Mouse (Mus musculus): Measurements from ENCODE around the gene Ly6g6e. TPM values are rescaled to one million over a fixed set of nuclear protein-coding genes. Genes with fewer than 3 reads are reported as not detected.

Gene Ly6g6e
- polyA plus RNA-seq, 1 experiment from 2014 or later: 33.0 TPM

DNA sequence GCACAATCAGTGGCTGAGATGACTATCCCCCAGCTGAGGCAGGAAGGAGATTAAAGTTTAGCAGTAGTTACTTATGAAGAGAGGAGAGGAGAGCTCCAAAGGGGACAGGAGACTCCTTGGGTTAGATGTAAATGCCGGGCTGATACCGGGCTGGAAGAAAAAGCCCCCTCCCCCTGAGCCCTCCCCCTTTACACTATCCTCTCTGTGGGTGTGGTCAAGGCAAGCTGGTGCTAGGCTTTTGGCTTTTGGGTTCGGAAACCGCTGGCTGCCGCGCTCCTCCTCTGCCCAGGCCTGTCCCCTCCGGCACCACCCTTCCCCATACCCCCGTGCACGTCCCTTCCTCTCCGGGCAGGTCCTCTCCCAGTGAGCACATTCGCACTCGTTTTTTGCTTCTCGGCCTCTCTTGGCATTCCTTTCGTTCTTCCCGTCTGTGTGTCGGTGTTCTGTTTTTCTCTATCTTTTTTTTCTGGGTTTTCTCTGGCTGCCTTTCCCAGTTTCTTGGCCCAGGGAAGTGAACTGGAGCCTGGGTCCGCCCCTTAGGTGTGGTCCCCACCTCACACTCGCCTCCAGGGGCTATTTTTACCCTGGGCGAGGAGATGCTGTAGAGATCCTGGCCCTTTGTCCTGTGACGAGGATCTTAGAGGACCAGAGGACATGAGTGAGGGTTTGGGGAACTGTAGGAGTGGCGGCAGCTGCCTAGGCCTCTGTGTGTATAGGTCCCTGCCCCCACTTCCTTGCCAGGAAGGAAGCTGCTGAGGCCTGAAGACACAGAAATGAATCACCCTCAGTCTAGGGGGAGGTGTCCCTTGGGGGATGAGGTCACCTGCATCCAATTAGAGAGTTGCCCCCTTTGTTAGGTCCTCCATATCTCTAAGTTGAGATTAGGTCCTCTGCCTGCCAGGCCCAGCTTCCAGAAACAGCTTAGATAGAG lies 25.3 kb upstream of the Ly6g6e start:
- no peaks in the 10 kb centered on the region for H3K27me3 ChIP-seq
- 1% methylated on average over 21 of the region's 21 CpGs for WGBS
- H3K9me3 ChIP-seq (replicated peaks): no peaks in the 10 kb centered on the region
- peak overlapping the region; percentile 54 for H3K9ac ChIP-seq
- peak overlapping the region; percentile 87 for H3K4me2 ChIP-seq (replicated peaks)
- peak overlapping the region; percentile 62 for H3K4me3 ChIP-seq (replicated peaks)
- peaks cover 47% of the 10 kb centered on the region for H3K4me1 ChIP-seq
- H3K27ac ChIP-seq (replicated peaks): peak overlapping the region; percentile 95
- peaks cover 38% of the 10 kb centered on the region for H3K36me3 ChIP-seq
- peak; percentile 56 for ATAC-seq (ENCODE audit: insufficient number of reproducible peaks, low FRiP score, low TSS enrichment, low read depth)

DNA sequence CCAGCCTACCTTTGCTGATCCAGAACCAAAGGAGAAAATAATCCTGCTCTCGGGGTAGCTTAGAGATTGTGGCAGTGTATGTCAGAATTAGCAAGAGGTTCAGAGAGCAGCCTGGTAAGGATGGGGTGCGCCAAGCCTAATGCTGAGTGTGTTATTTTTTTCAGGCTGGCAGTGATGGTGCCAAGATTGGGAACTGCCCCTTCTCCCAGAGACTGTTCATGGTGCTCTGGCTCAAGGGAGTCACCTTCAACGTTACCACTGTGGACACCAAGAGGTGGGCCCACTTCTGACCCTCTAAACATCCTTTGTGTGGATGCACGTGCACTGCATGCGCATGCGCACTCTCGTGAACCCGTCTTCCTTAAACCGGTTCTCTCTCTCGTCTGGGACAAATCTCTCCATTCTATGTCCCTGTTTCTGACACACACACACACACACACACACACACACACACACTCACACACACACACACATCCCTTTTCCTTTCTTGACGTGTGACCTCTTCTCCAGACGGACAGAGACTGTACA lies 24.4 kb upstream of the Ly6g6e start:
- WGBS: 71% methylated on average over 12 of the region's 12 CpGs

GRCm38 (mm10) chr17:35055691-35056495 lies 20.8 kb upstream of the Ly6g6e start:
- ATAC-seq (ENCODE audit: insufficient number of reproducible peaks, low FRiP score, low TSS enrichment, low read depth): no peak
- no peaks in the 10 kb centered on the region for H3K27me3 ChIP-seq
- H3K9ac ChIP-seq: no peak overlapping the region
- peaks cover 52% of the 10 kb centered on the region for H3K36me3 ChIP-seq
- peaks cover 38% of the 10 kb centered on the region for H3K4me1 ChIP-seq
- H3K9me3 ChIP-seq (replicated peaks): no peaks in the 10 kb centered on the region
- no peak overlapping the region for H3K4me3 ChIP-seq (replicated peaks)
- 89% methylated on average over 7 of the region's 7 CpGs for WGBS
- H3K4me2 ChIP-seq (replicated peaks): no peak overlapping the region
- H3K27ac ChIP-seq (replicated peaks): no peak overlapping the region

More for the DNA sequence above, 24.4 kb upstream of the Ly6g6e start:
- H3K27me3 ChIP-seq: no peaks in the 10 kb centered on the region
- peak overlapping the region; percentile 54; the same call in 1 of the 2 replicates for H3K9ac ChIP-seq
- peak overlapping the region; percentile 95 for H3K27ac ChIP-seq (replicated peaks)
- H3K4me3 ChIP-seq (replicated peaks): peak overlapping the region; percentile 62
- H3K4me2 ChIP-seq (replicated peaks): peak overlapping the region; percentile 87
- H3K9me3 ChIP-seq (replicated peaks): no peaks in the 10 kb centered on the region
- ATAC-seq (ENCODE audit: insufficient number of reproducible peaks, low FRiP score, low TSS enrichment, low read depth): no peak
- peaks cover 41% of the 10 kb centered on the region for H3K36me3 ChIP-seq
- peaks cover 41% of the 10 kb centered on the region for H3K4me1 ChIP-seq

DNA sequence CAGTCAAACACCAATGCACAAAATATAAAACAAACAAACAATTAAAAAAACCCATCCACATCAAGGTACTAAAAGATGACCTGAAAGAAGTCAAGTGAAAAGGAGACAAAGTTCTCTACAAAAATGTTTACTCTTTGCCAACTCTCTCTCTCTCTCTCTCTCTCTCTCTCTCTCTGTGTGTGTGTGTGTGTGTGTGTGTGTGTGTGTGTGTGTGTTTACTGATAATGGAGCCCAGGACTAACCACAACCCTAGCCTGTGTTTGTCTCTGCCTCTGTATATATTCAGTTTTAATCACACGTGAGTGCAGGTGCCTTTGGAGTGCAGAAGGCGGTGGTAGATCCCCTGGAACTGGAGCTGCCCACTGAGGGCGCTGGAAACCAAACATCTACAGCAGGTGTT lies 19.6 kb upstream of the Ly6g6e start:
- 75% methylated on average over 3 of the region's 3 CpGs for WGBS
- no peak for ATAC-seq (ENCODE audit: insufficient number of reproducible peaks, low FRiP score, low TSS enrichment, low read depth)
- Histone ChIP-seq H3K4me3 (replicated peaks) (no peak overlapping the region), H3K4me2 (replicated peaks) (no peak overlapping the region), H3K4me1 (peaks cover 40% of the 10 kb centered on the region), H3K27ac (replicated peaks) (no peak overlapping the region), H3K36me3 (peaks cover 63% of the 10 kb centered on the region), H3K9me3 (replicated peaks) (no peaks in the 10 kb centered on the region), H3K27me3 (no peaks in the 10 kb centered on the region), H3K9ac (no peak overlapping the region)

DNA sequence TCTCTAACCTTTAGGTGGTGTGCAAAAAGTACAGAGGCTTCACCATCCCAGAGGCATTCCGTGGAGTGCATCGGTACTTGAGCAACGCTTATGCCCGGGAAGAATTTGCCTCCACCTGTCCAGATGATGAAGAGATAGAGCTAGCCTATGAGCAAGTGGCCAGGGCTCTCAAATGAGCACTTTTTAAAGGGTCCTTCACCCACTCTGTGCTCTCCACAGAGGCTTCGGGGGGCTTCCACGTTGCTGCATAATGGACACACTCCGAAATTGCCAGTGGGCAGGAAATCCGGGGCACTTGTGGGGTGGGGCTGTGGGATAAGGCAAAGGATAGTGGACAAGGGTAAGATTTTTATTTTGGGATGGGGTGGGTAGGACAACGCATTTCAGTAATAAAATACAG lies 18.4 kb upstream of the Ly6g6e start:
- Histone ChIP-seq H3K4me3 (replicated peaks) (peak overlapping the region; percentile 74), H3K27me3 (no peaks in the 10 kb centered on the region), H3K4me2 (replicated peaks) (peak overlapping the region; percentile 79; the same call in 1 of the 2 replicates), H3K9ac (no peak overlapping the region), H3K27ac (replicated peaks) (peak overlapping the region; percentile 95; the same call in 1 of the 2 replicates), H3K36me3 (peaks cover 62% of the 10 kb centered on the region), H3K4me1 (peaks cover 30% of the 10 kb centered on the region), H3K9me3 (replicated peaks) (no peaks in the 10 kb centered on the region)
- 51% methylated on average over 9 of the region's 9 CpGs for WGBS
- no peak for ATAC-seq (ENCODE audit: insufficient number of reproducible peaks, low FRiP score, low TSS enrichment, low read depth)

DNA sequence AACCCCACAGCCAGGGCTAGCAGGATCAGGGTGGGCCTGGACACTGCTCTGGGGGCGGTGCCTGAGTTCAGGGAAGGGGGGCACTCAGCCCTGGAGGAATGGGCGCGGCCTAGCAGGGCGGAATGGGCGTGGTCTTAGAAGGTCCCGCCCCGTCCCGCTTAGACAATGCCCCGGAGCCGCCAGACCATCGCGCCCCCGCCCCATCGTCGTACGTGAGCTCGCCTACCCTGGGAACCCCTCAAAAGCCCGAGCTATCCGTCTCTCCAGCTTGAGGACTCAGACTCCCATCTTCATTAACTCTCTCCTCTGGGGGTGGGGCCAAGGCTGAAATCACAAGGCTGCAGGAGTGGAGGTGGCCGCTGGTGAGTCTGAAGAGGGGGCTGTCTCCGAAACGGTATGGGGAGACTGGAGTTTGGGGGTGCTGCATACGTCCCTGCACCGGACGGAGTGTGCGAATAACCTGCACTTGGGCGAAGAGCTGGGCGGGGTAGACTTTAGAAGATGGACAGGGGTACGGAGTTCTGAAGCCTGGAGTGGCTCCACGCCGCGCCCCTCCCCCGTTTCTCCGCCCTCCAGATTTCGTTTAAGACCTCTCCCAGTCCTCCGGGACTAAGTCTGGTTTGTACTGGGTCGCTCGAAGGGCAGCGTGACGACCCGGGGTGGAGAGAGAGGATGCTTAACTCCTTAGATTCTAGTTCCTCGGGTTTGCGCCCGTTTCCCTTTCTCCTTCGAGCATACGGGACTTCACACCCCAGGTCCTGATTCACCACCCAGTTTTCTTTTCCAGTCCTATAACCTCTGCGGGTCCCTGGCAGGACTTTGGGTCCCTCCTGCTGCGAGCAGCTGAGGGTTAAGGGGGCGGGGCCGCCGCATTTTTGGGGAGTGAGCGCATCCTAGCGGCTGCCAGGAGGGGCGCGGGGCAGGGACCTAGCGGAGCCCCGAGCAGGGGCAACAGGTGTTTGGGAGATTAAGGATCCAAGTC lies 17.5 kb upstream of the Ly6g6e start, which contains the start of gene Ddah2:
Gene Ddah2 (plus strand): TSS at position 125 of the 982 bp plus-strand sequence.
- WGBS: 0% methylated on average over 57 of the region's 57 CpGs
- Histone ChIP-seq H3K4me3 (replicated peaks) (peak within 1 kb of the TSS; percentile 74), H3K9ac (peak within 1 kb of the TSS; percentile 81), H3K4me1 (peaks cover 31% of the 10 kb centered on the region), H3K36me3 (peaks cover 54% of the 10 kb centered on the region), H3K27me3 (0 out of 2 replicates have a peak, but pooled peaks cover 6% of the 10 kb centered on the region), H3K9me3 (replicated peaks) (no peaks in the 10 kb centered on the region), H3K27ac (replicated peaks) (peak within 1 kb of the TSS; percentile 95), H3K4me2 (replicated peaks) (peak within 1 kb of the TSS; percentile 79)
- ATAC-seq (ENCODE audit: insufficient number of reproducible peaks, low FRiP score, low TSS enrichment, low read depth): peak; percentile 93

DNA sequence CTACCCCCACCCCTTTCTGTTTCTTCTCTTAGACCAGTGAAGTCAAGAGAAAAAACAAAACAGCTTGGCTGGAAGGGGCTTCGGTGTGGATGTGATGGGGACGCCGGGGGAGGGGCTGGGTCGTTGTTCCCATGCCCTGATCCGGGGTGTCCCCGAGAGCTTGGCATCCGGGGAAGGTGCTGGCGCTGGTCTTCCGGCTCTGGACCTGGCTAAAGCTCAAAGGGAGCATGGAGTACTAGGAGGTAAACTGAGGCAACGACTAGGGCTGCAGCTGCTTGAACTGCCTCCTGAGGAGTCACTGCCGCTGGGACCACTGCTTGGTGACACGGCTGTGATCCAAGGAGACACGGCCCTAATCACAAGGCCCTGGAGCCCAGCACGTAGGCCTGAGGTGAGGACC lies 16.6 kb upstream of the Ly6g6e start:
- peak overlapping the region; percentile 79 for H3K4me2 ChIP-seq (replicated peaks)
- no peak for ATAC-seq (ENCODE audit: insufficient number of reproducible peaks, low FRiP score, low TSS enrichment, low read depth)
- WGBS: 20% methylated on average over 14 of the region's 14 CpGs
- H3K4me1 ChIP-seq: peaks cover 39% of the 10 kb centered on the region
- peak overlapping the region; percentile 74 for H3K4me3 ChIP-seq (replicated peaks)
- H3K27me3 ChIP-seq: peaks cover 7% of the 10 kb centered on the region; the same call in 1 of the 2 replicates
- no peaks in the 10 kb centered on the region for H3K9me3 ChIP-seq (replicated peaks)
- H3K9ac ChIP-seq: peak overlapping the region; percentile 81
- H3K36me3 ChIP-seq: peaks cover 48% of the 10 kb centered on the region
- H3K27ac ChIP-seq (replicated peaks): peak overlapping the region; percentile 95; the same call in 1 of the 2 replicates

DNA sequence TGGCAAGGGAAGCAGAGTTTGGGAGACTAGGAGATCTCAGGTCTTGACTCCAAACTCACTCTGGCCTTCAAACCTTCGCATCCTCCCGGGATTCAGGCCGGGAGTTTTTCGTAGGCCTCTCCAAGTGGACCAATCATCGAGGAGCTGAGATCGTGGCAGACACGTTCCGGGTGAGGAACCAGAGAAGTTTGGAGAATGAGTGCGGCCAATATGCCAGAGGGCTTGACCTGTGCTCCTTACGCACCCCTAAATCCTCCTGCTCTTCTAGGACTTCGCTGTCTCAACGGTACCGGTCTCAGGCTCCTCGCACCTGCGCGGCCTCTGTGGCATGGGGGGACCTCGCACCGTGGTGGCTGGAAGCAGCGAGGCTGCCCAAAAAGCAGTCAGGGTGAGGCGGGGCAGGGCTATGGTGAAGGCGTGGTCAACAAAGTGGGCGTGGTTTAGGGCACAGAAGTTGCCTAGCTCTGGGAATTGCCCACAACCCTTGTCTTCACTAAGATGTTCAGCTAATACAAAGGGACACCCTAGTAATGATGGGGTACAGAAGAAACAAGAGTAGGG lies 15.9 kb upstream of the Ly6g6e start:
- no peak for ATAC-seq (ENCODE audit: insufficient number of reproducible peaks, low FRiP score, low TSS enrichment, low read depth)
- Histone ChIP-seq H3K4me1 (peaks cover 46% of the 10 kb centered on the region), H3K36me3 (peaks cover 41% of the 10 kb centered on the region), H3K27me3 (peaks cover 12% of the 10 kb centered on the region; the same call in 1 of the 2 replicates), H3K4me2 (replicated peaks) (peak overlapping the region; percentile 79), H3K9ac (peak overlapping the region; percentile 81; the same call in 1 of the 2 replicates), H3K9me3 (replicated peaks) (no peaks in the 10 kb centered on the region), H3K27ac (replicated peaks) (0 out of 2 replicates have a peak overlapping the region, but pooled peaks have one; percentile 95), H3K4me3 (replicated peaks) (peak overlapping the region; percentile 74)
- 56% methylated on average over 22 of the region's 22 CpGs for WGBS

- ATAC-seq (ENCODE audit: insufficient number of reproducible peaks, low FRiP score, low TSS enrichment, low read depth): no peak
- Histone ChIP-seq H3K4me3 (replicated peaks) (no peak overlapping the region), H3K4me1 (peaks cover 46% of the 10 kb centered on the region), H3K9ac (no peak overlapping the region), H3K36me3 (peaks cover 36% of the 10 kb centered on the region), H3K9me3 (replicated peaks) (no peaks in the 10 kb centered on the region), H3K27me3 (peaks cover 15% of the 10 kb centered on the region; the same call in 1 of the 2 replicates), H3K4me2 (replicated peaks) (peak overlapping the region; percentile 79; the same call in 1 of the 2 replicates), H3K27ac (replicated peaks) (0 out of 2 replicates have a peak overlapping the region, but pooled peaks have one; percentile 17)
- WGBS: 71% methylated on average over 8 of the region's 8 CpGs
These were observed 15.4 kb upstream of the Ly6g6e start for GRCm38 (mm10) chr17:35061299-35061698.
